Mouse (Mus musculus) forebrain, embryonic 12.5 days (tissue): ENCODE measurements around the gene Rbm42. TPM values are rescaled to one million over a fixed set of nuclear protein-coding genes. Genes with fewer than 3 reads are reported as not detected.
A peak's percentile ranks its signal among the peaks of the same experiment; 100 is the strongest.

ENCODE experiments used
- ATAC-seq: fragments of 200-750 bp; cut with Nextera tagmentation; 2 replicates; pipeline ENCODE4 v1.8.0; 2017; ENCODE audit warnings: moderate TSS enrichment; ENCODE audit not compliant: low FRiP score
- H3K27ac ChIP-seq: fragments of 300-500 bp; sonication (generic); 2 replicates; pipeline ENCODE4 v1.5.1; 2016; ENCODE audit warnings: mild to moderate bottlenecking
- H3K27me3 ChIP-seq: fragments of 300-500 bp; sonication (generic); 2 replicates; pipeline ENCODE4 v1.6.1; 2016; ENCODE audit warnings: mild to moderate bottlenecking
- H3K36me3 ChIP-seq: fragments of 300-500 bp; sonication (generic); replicated peaks from 2 replicates; pipeline ENCODE4 v1.6.1; 2016; ENCODE audit warnings: mild to moderate bottlenecking
- H3K4me1 ChIP-seq: fragments of 300-500 bp; sonication (generic); 2 replicates; pipeline ENCODE4 v1.6.1; 2016
- H3K4me2 ChIP-seq: fragments of 300-500 bp; sonication (generic); 2 replicates; pipeline ENCODE4 v1.6.1; 2016; ENCODE audit warnings: mild to moderate bottlenecking, moderate library complexity
- H3K4me3 ChIP-seq: fragments of 300-500 bp; sonication (generic); replicated peaks from 2 replicates; pipeline ENCODE4 v1.5.1; 2016; ENCODE audit warnings: mild to moderate bottlenecking
- H3K9ac ChIP-seq: fragments of 300-500 bp; sonication (generic); 2 replicates; pipeline ENCODE4 v1.6.1; 2016; ENCODE audit warnings: mild to moderate bottlenecking
- H3K9me3 ChIP-seq: fragments of 300-500 bp; sonication (generic); 2 replicates; pipeline ENCODE4 v1.6.1; 2016
- WGBS: fragments of 180-500 bp; shearing (Covaris S2); methylation state at CpG from one replicate; pipeline ENCODE4 v1.1.7; 2016; 5-methylcytosine and 5-hydroxymethylcytosine counted together
- polyA plus RNA-seq: library from polyadenylated mRNA; unstranded; fragments of >200 nt; fragmentation: Nextera tagmentation; extraction: Ambion mirVana; gene quantifications from 2 replicates; pipeline ENCODE4 v1.2.1, GENCODE M21; 2016

Rbm42 gene
- polyA plus RNA-seq, 1 experiment from 2014 or later: 144 TPM

DNA sequence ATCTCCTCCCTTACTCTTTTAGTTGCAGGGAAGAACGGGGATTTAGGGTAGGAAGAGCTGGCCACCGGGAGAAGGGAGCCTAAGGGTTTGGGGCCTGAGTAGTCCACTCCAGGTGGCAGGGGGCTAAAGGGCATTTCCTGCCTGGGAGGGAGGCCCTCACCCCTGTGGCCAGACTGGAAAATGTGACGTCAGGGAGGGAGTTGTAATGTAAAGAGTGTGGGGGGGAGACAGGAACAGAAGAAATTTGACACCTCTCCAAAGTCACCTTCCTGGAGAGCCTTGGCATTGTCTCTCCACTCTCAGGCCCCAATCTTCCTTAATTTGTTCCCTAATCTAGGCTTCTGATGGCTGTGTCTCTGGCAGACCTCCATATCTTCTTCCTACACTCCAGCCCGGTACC is 11.0 kb downstream of the Rbm42 start:
- 22% methylated on average over 4 of the region's 4 CpGs for WGBS
- Histone ChIP-seq H3K27me3 (peaks cover 42% of the 10 kb centered on the region), H3K27ac (no peak overlapping the region)

DNA sequence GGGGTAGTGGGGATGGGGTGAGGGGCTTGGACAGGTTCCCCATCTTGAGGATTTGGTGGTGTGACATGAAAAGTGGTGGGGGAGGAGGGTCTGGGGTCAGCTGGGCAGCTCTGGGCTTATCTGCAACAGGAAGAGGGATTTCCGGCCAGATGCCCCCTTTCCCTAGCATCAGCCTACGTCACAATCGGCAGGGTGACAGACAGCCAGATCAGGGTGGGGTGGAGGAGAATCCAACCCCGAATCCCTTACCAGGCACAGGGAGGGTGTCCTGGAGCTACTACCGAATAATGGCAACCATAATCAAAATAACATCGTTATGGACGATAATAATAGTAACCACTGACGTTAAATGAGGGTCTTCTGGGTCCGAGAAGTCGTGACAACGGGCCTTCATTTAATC is 13.7 kb downstream of the Rbm42 start:
- Histone ChIP-seq H3K27me3 (peaks cover 68% of the 10 kb centered on the region), H3K4me1 (peaks cover 10% of the 10 kb centered on the region; the same call in 1 of the 2 replicates), H3K9me3 (no peaks in the 10 kb centered on the region), H3K9ac (no peak overlapping the region), H3K27ac (no peak overlapping the region), H3K4me2 (no peak overlapping the region), H3K36me3 (peaks cover 16% of the 10 kb centered on the region), H3K4me3 (no peak overlapping the region)
- 36% methylated on average over 11 of the region's 11 CpGs for WGBS
- ATAC-seq: no peak

More for the DNA sequence above, 11.0 kb downstream of the Rbm42 start:
- no peak for ATAC-seq
- H3K4me3 ChIP-seq: no peak overlapping the region
- peaks cover 9% of the 10 kb centered on the region; the same call in 1 of the 2 replicates for H3K4me1 ChIP-seq
- H3K4me2 ChIP-seq: no peak overlapping the region
- H3K9me3 ChIP-seq: no peaks in the 10 kb centered on the region
- H3K36me3 ChIP-seq: peaks cover 43% of the 10 kb centered on the region
- H3K9ac ChIP-seq: no peak overlapping the region

DNA sequence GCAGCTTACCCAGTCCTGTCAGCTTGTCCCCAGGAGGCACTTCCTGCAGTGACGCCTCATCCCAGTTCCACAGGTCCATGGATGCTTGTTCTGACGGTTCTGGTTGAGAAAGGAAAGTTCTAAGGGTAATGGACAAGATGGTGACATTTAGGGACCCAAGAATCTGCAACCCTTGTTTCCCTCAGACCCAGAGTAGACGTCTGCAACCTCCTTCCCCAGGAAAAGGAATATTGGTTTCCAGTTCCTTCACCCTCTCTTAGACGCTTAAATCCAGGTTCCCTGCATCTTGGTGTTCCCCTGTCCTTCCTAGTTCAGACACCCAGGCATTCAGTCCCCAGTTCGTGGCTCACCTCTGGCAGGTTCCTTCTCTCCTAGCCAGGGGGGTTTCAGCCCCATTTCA is 14.4 kb downstream of the Rbm42 start, which contains the start of gene Etv2:
Gene Etv2, minus strand, starts transcription at position 101 of the 400 bp plus-strand sequence.
- H3K27ac ChIP-seq: no peak within 1 kb of the TSS
- H3K4me3 ChIP-seq: peak within 1 kb of the TSS; percentile 10; the same call in 1 of the 2 replicates
- H3K27me3 ChIP-seq: peaks cover 75% of the 10 kb centered on the region
- H3K4me2 ChIP-seq: peak within 1 kb of the TSS; percentile 36
- no peaks in the 10 kb centered on the region for H3K9me3 ChIP-seq
- peaks cover 10% of the 10 kb centered on the region for H3K36me3 ChIP-seq
- 5% methylated on average over 5 of the region's 5 CpGs for WGBS
- H3K4me1 ChIP-seq: peaks cover 10% of the 10 kb centered on the region; the same call in 1 of the 2 replicates
- peak within 1 kb of the TSS; percentile 3; the same call in 1 of the 2 replicates for H3K9ac ChIP-seq
- no peak for ATAC-seq

GRCm38 (mm10) chr7:30634621-30635020 is 15.5 kb downstream of the Rbm42 start:
- peaks cover 10% of the 10 kb centered on the region; the same call in 1 of the 2 replicates for H3K4me1 ChIP-seq
- peak; percentile 61; the same call in 1 of the 2 replicates for ATAC-seq
- under 1% methylated on average over 20 of the region's 20 CpGs for WGBS
- no peaks in the 10 kb centered on the region for H3K36me3 ChIP-seq
- peaks cover 85% of the 10 kb centered on the region for H3K27me3 ChIP-seq
- peak overlapping the region; percentile 3; the same call in 1 of the 2 replicates for H3K9ac ChIP-seq
- H3K27ac ChIP-seq: no peak overlapping the region
- H3K9me3 ChIP-seq: no peaks in the 10 kb centered on the region
- H3K4me2 ChIP-seq: peak overlapping the region; percentile 36
- peak overlapping the region; percentile 10; the same call in 1 of the 2 replicates for H3K4me3 ChIP-seq

GRCm38 (mm10) chr7:30633762-30634412 is 16.2 kb downstream of the Rbm42 start:
- Histone ChIP-seq H3K27ac (no peak overlapping the region), H3K4me1 (peaks cover 10% of the 10 kb centered on the region; the same call in 1 of the 2 replicates), H3K36me3 (no peaks in the 10 kb centered on the region), H3K4me3 (no peak overlapping the region), H3K9me3 (no peaks in the 10 kb centered on the region), H3K9ac (no peak overlapping the region), H3K27me3 (peaks cover 89% of the 10 kb centered on the region), H3K4me2 (peak overlapping the region; percentile 36; the same call in 1 of the 2 replicates)
- ATAC-seq: no peak
- WGBS: 8% methylated on average over 27 of the region's 27 CpGs

DNA sequence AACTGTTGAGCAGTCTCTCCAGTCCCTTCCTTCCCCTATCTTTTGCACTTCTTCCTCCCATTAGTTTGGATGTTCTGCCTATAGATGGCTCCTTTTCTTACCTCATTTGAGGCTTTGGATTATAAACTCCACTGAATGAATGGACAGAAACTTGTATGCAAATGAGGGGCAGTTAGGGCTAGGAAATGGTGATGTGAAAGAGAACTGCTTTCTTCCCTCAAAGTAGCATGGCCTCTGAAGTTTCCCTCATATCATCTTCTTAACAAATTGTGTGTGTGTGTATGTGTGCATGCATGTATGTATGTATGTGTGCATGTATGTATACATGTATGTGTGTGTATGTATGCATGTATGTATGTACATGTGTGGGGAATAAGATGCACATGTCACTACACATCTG is 21.1 kb downstream of the Rbm42 start:
- no peak overlapping the region for H3K27ac ChIP-seq
- H3K9ac ChIP-seq: no peak overlapping the region
- H3K27me3 ChIP-seq: peaks cover 51% of the 10 kb centered on the region
- H3K36me3 ChIP-seq: peaks cover 5% of the 10 kb centered on the region
- peaks cover 13% of the 10 kb centered on the region for H3K4me1 ChIP-seq
- H3K9me3 ChIP-seq: no peaks in the 10 kb centered on the region
- no peak for ATAC-seq
- H3K4me3 ChIP-seq: no peak overlapping the region
- no peak overlapping the region for H3K4me2 ChIP-seq

GRCm38 (mm10) chr7:30626647-30627046 is 23.5 kb downstream of the Rbm42 start:
- peaks cover 12% of the 10 kb centered on the region for H3K4me1 ChIP-seq
- 80% methylated on average over 5 of the region's 5 CpGs for WGBS
- no peak overlapping the region for H3K4me2 ChIP-seq
- ATAC-seq: no peak
- no peaks in the 10 kb centered on the region for H3K9me3 ChIP-seq
- no peak overlapping the region for H3K27ac ChIP-seq
- peaks cover 28% of the 10 kb centered on the region for H3K27me3 ChIP-seq
- peaks cover 29% of the 10 kb centered on the region for H3K36me3 ChIP-seq
- H3K4me3 ChIP-seq: no peak overlapping the region
- no peak overlapping the region for H3K9ac ChIP-seq

- Histone ChIP-seq H3K9ac (peak within 1 kb of the TSS; percentile 78), H3K27me3 (peaks cover 19% of the 10 kb centered on the region), H3K36me3 (peaks cover 35% of the 10 kb centered on the region), H3K27ac (no peak within 1 kb of the TSS), H3K4me3 (peak within 1 kb of the TSS; percentile 82), H3K9me3 (no peaks in the 10 kb centered on the region), H3K4me2 (peak within 1 kb of the TSS; percentile 81), H3K4me1 (peaks cover 12% of the 10 kb centered on the region)
- WGBS: 2% methylated on average over 44 of the region's 44 CpGs
- ATAC-seq: peak; percentile 96
These were observed 24.4 kb downstream of the Rbm42 start, which contains the start of gene Cox6b1 for GRCm38 (mm10) chr7:30625530-30626384. TSS of gene Cox6b1 (minus strand) at chr7:30626151.

DNA sequence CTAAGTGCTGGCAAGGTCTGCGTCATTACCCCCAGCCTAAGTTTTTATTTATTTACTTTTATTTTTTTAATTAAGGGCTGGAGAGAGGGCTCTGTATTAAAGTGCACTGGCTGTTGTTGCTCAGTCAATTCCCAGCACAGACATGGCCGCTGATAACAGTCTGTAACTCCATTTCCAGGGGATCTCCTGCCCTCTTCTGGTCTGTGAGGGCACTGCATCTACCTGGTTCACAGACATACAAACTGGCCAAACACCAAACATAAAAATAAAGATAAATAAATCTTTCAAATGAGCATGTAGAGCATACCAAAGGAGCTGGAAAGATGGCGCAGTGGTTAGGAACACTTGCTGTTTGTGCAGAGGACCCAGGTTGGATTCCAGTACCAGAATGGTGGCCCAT is 30.9 kb downstream of the Rbm42 start:
- Histone ChIP-seq H3K27ac (no peak overlapping the region), H3K9me3 (no peaks in the 10 kb centered on the region), H3K27me3 (no peaks in the 10 kb centered on the region), H3K4me2 (no peak overlapping the region), H3K36me3 (peaks cover 80% of the 10 kb centered on the region), H3K4me3 (no peak overlapping the region), H3K9ac (no peak overlapping the region), H3K4me1 (no peaks in the 10 kb centered on the region)
- WGBS: 85% methylated on average over 3 of the region's 3 CpGs
- ATAC-seq: no peak

GRCm38 (mm10) chr7:30618658-30619057 is 31.5 kb downstream of the Rbm42 start:
- peaks cover 75% of the 10 kb centered on the region for H3K36me3 ChIP-seq
- no peak overlapping the region for H3K4me2 ChIP-seq
- no peaks in the 10 kb centered on the region for H3K27me3 ChIP-seq
- H3K4me3 ChIP-seq: no peak overlapping the region
- 98% methylated on average over 9 of the region's 9 CpGs for WGBS
- H3K9ac ChIP-seq: no peak overlapping the region
- H3K4me1 ChIP-seq: no peaks in the 10 kb centered on the region
- H3K27ac ChIP-seq: no peak overlapping the region
- ATAC-seq: no peak
- H3K9me3 ChIP-seq: no peaks in the 10 kb centered on the region

DNA sequence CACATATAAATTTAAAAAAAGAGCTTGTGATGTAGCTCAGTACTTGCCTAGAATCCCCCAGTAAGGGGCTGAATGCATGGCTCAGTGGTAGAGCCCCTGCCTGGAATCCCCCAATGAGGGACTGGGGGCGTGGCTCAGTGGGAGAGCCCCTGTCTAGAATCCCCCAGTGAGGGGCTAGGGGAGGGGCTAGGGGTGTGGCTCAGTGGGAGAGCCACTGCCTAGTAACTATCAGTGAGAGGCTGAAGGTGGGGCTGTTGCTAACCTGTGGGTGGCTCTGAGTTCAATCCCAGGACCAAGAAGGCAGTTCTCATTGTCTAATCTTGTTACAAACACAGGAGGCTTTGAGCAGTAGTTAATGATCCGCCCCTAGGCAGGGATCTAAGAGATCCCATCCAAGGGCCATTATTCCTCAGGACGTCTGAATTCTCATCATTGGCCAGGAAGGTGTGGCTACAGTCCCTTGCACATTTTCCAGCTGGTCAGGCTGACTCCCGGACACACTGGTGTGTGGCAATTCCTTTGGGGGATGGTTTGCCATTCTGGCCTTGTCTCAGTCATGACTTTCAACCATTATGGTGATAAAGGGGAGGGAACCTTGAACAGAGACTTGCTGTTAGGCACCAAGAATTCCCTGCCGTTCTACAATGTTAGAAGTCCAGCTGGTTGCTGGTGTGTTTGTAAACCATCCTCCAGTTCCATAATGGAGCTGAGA is 34.9 kb downstream of the Rbm42 start:
- H3K36me3 ChIP-seq: peaks cover 48% of the 10 kb centered on the region
- H3K27ac ChIP-seq: no peak overlapping the region
- H3K4me2 ChIP-seq: no peak overlapping the region
- H3K9ac ChIP-seq: no peak overlapping the region
- no peak overlapping the region for H3K4me3 ChIP-seq
- H3K9me3 ChIP-seq: no peaks in the 10 kb centered on the region
- H3K27me3 ChIP-seq: no peaks in the 10 kb centered on the region
- no peaks in the 10 kb centered on the region for H3K4me1 ChIP-seq
- WGBS: 60% methylated on average over 5 of the region's 5 CpGs
- ATAC-seq: no peak

- Histone ChIP-seq H3K36me3 (peaks cover 44% of the 10 kb centered on the region), H3K4me2 (no peak overlapping the region), H3K4me3 (no peak overlapping the region), H3K9ac (no peak overlapping the region), H3K27me3 (no peaks in the 10 kb centered on the region), H3K9me3 (no peaks in the 10 kb centered on the region), H3K4me1 (no peaks in the 10 kb centered on the region), H3K27ac (no peak overlapping the region)
- WGBS: 85% methylated on average over 2 of the region's 2 CpGs
- no peak for ATAC-seq
These were observed 35.7 kb downstream of the Rbm42 start for GRCm38 (mm10) chr7:30614454-30614853.
